Mouse (Mus musculus) gastrocnemius, postnatal 10 days (tissue): ENCODE measurements at regions not wholly inside any gene's neighbourhood (a gene's known extent, or its start where the extent isn't known, plus 50 kb on each side); places are given as distances from the start of the nearest gene placed in this dataset.

Experiments used
- DNase-seq: peaks from one replicate; pipeline ENCODE4 v3.0.0; 2021; ENCODE audit warnings: mixed read lengths

DNA sequence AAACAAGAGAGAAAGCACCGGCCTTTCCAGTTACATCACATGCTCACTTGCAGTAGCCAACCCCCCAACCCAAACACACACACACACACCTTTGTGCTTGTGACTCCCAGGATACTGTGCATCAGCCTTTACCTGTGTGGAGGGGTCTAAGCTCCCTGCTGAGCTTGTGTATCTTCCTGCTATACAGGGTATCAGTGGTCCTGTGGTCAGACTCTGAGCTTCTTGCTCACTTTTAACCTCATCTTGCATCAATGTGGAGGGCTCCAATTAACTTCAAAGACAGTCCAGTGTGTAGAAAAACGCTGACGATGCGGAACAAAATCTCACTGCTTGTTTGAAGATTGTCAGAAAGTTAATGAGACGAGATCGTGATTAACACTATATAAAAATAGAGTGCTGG lies 71.4 kb upstream of the Gypa start:
- no peak for DNase-seq

DNA sequence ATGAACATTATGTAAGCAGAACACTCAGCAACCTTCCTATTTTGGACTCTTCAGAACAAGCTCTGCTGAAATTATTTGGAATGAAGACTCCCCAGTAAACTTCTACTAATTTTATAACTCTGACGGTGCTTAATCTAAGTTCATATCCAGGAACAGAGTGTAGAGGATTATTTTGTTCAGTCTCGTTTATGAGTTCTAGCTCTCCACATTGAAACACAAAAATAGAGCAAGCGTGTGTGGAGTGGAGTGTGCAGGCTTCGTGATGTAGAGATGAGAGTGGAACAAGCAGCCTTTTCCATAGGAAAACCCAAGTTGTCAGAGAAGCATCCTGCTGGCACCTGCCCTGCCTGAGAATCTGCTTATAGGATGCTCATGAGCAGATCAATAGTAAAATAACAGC lies 77.5 kb upstream of the Gypa start:
- DNase-seq, result no peak

DNA sequence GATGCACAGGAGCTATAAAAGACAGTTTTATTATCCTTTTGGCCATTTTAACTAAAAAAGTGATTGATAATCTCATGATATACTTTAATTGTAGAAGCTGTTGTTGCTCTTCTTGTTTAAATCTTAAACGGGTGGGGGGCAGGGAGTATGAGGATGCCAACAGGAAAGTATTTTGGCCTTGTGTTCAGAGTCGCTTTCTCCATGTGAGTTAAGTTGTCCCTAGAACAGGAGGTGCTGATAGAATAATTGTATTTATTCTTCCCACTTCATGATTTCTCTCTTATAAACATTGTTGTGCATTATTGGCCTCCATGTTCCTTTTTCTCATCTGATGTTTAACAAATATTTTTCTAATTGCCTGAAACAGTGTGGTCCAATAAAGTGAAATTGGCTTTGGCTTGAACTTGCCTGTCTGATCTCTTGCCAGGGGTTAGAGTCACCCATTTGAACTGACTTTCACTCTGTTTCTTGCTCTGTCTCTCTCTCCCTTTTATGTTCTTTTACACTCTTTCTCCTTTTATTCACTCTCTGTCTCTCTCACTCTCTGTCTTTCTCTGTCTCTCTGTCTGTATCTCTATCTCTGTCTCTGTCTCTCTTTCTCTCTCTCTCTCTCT lies 93.9 kb upstream of the Gypa start:
- DNase-seq, result no peak

DNA sequence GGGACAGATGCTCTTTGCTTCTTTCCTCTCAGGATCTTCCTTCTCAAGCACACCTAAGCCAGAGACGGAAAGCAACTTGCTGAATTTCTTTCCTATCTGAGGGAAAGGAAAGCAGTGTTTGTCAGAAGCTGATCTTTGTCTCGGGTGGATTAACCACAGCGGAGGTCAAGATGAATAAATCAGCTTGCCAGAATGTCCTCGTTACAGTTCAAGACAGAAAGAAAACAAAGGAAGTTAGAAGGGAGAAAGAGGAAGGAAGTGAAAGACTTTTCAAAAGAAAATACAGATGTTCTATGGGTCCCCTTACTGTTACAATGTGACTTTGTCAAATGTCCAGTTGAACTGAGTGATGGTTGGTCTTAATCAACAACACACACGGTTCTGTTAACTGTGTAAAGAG lies 98.6 kb upstream of the Gypa start:
- DNase-seq, result no peak

DNA sequence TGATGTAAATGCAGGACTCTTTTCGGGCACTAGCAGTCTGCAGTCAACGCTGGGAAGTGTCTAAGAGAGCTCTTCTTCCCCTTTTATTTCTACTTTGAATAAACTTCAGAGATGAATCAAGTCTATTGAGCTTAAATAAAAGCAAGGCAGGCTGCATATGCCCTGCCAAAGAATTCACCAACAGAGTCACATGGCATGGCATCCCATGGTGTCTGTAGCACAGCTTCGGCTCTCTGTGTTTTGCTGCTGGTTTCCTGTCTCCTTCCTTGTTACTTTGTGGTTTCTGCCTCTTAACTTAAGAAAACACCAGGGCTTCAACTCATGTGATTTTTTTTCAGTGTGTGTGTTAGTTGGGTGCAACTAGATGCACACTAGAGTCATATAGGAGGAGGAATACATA lies 100.5 kb upstream of the Gypa start:
- DNase-seq, result no peak

DNA sequence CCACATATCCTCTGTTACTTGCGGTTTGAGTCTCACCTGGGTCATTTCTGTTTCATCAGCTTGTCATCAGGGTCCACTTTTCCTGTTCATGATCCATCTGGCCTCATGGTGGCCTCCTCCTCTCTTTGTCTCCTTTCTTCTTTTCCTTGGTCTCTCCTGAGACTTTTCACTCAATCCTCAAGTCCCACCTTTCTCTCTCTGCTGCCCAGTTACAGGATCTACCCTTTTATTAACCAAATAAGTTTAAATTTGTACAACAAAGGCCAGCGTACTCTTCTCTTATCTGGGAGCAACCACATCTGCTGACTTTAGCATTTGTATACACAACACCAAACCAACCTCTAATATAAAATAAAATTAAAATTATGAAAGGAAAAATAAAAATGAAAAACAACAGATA lies 124.4 kb upstream of the Gypa start:
- no peak for DNase-seq

DNA sequence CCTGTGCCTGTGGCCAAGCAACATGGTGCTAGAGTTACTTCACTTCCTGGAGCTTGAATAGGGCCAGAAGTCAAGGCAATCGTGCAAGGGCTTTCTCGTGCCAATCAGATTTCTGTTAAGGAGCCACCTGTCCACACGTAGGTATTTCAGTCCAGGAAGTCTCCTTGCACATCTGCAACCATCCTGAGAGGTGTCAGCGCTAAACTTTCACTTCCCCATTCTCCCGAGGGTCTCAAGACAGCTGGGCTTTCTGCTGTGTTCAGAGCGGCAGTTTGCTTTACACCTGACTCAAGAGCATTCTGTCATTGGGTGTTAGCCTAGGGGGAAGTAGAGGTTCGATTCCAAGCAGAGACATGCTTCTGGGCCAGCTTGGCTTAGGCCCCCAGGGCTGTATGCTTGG lies 129.5 kb upstream of the Gypa start:
- DNase-seq, result no peak

DNA sequence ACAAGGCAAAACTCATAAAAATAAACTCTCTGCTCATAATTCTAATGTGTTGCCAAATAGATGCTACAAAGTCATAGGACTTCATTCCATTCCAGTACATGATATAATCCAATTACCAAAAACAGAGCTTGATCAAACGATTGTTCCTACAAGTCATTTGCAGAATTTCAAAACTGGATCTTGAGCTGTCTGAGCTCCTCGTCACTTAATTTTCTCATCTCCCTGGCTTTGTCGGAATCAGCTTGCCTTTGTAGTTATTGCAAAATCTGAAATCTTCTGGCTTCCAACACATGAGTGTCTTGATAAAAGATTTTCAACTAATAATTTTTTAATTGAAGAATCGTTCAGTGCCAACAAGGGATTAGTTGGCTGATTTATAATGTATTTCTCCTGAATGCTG lies 150.3 kb upstream of the Gypa start:
- DNase-seq, result no peak

DNA sequence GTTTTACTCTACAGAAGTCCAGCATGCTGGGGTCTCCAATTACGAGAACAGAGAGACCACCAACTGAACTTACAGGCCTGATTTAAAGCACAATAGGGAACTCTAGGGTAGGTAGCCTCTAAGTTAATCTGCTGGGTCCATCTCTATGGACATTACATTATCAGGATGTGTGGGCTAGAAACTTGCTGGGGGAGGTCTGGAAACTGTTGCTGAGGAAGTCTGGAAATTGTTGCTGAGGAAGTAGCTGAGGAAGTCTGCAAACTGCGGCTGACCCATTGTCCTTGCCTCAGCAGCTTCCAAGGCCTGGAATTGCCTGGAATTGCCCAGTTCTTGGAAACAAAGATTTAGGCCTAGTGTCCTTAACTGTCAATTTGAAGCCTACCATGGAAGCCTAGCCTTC lies 155.7 kb upstream of the Gypa start:
- DNase-seq, result no peak

DNA sequence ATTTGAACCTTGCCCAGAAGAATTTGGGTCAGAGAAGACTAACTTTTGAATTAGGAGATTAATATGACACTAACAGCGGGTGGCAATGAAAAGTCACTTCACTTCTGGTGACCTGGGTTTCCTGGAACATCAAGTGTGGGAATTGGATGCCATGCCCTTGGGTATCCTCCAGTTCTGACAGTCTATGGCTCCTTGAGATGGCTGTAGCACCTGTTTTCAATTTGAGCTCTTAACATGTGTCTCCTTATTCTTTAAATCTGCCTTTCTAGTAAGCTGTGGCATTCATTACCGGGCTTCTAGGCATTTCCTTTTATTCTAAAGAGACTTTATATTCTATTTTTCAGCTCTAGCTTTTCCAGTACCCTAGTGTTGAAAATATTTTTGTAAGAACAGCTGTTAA lies 164.9 kb upstream of the Gypa start:
- DNase-seq, result no peak

DNA sequence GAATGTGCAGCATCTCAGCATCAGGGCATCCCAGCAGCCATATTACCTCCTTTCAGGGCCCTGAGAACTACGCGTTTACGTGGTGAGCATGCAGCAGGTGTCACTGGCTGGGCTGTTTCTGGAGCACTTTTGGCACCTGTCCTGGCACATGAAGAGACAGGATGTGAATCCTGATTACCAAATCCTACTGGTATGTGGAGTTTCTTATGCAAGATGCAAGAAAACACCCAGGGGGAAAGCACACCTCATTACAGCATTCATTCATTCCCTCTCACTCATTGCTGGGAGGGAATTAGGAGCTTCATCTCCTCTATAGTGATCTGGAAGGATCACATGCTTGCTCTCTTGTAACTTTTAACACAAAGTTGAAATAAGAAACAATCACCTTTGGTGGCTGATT lies 167.7 kb upstream of the Gypa start:
- no peak for DNase-seq

DNA sequence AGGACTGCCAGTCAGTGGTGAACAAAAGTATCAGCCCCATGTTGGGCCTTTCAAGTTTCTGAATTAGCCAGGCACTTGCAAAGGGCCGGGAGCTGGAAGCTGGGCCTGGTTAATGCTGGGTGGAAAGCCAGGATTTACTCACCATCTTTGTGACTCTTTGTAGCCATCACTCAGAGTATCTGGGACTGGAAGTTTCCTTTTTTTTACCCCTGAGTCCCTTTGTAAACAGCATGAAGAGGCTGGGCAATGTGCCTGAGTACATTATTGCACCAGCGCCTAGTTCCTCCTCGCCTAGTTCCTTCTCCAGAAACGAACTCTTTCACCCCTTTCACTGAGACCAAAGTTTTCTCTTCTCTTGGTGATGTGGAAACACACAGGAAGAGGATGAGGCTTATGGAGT lies 168.4 kb upstream of the Gypa start:
- no peak for DNase-seq

DNA sequence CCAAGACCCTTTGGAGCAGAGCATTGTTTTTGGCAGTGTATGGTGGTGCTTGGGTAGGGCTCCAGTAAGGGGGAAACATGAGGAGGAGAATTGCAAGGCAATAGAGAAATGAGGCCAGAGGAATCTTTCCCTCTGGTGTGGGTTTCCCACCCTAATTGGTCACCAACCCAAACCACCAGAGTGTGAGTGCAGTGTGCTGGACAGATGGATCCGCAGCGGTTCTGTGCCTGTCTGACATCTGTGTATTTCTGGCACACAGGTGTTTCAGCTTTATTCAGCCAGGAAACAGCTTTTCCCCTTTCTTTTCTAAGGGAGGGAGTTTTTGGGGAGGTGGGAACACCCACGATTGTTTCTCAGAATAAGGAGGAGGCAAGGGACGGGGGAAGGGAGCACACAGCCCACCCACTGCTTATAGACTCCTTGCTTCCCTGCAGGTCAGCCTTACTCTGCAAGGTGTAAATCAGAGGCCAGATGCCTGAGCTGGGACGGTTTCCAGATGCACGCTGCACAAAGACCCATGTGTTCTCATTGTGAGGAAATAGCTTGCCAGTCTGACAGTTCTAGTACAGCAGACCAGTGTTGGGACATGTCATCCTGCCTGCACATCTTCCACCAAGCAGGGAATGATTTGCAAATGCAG lies 175.2 kb upstream of the Gypa start:
- DNase-seq, result no peak

DNA sequence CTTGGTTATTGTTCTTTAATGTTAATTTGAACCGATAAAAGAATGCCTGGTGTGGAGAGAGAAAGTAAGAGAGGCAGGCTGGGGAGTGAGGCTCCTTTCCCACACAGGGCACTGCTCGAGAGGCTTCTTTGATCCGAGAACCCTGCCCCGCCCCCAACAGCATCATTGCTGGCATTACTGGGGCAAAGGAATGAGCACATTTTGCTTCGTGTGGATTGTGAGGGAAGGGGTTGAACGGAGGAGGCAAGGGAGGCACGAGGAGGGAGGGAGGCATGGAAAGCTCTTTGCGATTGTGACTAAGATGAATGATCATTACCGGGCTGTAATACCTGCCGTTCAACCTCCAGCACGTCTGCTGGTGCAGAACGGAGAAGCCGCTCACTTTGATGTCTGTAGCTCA lies 178.2 kb upstream of the Gypa start:
- peak; percentile 27 for DNase-seq

DNA sequence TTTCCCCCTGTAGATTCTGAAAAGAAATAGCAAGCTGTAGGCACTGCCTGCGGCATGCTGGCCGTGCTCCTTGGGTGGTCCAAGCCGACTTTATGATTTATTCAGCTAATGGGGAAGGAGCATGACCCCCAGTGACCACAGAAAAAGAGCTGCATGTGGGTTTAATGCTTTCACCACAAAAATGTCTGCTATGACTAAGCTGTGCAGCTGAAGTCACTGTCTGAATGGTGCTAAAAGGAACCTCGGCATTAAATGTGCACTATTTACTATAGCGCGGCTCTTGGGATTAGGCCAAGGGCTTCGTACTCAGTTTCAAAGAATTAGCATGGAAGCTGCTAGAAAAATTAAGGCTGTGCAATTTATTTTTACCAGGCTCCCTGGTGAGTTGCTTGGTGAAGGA lies 178.8 kb upstream of the Gypa start:
- no peak for DNase-seq

DNA sequence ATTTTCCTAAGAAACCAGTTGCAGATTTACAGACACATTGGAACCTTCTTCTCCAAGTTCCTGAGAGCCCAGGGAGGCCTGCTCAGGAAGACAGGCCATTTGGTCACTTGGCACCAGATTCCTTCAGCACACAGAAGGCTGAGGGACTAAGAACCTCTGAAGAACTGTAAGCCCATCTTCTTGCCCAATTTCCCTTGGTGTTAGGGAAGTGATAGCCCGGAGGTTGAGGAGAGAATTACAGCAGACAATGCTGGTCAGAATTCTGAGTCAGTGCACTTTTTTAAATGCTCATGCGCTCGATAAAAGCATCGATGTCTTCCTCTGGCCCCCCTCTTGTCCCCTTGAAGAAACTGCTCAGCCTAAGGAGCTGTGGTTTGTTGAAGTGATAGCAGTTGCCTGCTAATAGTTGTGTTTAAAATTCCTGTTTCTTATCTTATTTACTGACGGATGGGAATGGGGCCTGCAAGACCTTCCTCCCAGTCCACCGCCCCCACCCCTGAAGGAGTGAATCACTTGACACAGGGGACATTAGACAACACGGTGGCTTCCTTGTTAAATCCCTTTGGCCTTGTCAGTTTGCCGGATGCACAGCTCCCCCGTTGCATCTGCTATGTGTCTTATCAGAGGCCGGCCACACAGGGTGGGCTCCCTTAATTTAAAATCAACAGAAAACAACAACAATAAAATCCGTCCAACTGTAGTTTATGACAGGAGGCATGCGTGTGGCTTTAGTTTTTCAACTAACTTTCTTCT lies 179.5 kb upstream of the Gypa start:
- no peak for DNase-seq

DNA sequence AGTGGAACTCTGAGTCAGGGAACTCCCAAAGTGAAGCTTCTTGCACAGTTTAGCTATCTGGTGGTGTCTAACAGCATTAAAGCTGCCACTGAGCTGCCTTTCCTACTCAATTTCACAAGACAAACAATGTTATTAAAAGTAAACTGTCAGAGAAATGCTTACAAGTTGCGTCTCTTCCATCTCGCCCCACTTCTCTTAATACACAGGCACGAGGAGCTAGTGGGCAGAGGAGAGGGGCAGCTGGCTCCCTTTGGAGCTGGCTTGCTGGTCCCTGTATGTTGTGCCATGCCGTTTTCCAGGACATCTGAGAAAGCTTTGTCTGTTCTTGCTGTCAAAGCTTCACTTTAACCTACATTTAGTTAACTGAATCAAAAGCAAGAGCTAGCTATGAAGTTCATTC lies 185.8 kb upstream of the Gypa start:
- no peak for DNase-seq

DNA sequence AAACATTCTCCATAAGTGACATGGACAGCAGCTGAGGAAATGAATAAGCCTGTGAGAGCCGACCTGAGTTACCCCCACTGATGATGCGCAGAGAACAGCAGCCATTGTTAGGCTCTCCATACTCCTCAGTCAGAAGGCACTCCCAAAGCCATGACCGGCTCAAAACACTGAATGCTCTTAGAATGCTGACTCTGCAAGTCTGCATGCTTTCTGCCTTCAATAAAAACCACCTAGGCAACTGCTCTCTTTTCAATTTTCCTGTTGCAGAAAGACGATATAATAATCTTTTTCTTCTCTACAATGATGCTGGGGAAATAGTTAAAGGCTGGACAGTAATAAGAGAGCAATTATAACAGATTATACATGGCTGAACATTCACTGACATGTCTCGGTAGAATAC lies 195.0 kb upstream of the Gypa start:
- no peak for DNase-seq

DNA sequence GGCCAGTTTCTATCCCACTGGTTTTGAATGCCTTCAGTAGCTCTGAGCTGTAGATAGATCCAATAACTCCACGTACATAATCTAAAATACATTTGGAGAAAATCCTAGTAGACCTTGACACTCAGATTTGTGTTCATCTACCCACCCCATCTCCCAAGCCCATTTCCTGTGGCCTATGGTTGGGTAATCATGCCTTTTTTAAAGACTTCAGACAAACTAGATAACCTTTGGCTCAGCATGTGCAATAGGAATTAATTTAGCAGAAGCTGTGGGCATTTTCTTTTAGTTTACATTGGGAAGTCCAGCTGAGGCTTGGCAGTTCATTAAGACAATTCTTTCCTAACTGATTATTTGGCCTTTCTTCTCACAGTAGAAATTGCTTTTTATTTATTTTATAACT lies 203.3 kb upstream of the Gypa start:
- DNase-seq, result no peak

DNA sequence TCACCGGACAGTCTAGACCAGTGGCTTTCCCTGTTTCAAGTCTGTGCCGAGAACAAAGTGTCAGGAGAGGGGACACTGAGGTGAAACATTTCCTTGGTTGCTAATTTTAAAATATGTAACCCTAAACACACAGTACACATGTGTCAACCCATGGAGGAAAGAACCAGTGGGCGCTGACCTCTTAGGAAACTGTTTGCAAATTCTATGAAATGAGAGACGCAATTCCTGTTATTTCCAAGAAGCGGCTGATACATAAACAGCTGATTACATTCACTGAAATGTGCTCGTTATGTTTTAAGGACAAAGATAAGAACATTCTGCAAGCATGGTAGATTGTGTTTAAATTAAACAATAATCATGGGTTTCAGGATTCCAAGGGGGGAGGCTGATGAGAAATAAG lies 204.3 kb upstream of the Gypa start:
- no peak for DNase-seq

DNA sequence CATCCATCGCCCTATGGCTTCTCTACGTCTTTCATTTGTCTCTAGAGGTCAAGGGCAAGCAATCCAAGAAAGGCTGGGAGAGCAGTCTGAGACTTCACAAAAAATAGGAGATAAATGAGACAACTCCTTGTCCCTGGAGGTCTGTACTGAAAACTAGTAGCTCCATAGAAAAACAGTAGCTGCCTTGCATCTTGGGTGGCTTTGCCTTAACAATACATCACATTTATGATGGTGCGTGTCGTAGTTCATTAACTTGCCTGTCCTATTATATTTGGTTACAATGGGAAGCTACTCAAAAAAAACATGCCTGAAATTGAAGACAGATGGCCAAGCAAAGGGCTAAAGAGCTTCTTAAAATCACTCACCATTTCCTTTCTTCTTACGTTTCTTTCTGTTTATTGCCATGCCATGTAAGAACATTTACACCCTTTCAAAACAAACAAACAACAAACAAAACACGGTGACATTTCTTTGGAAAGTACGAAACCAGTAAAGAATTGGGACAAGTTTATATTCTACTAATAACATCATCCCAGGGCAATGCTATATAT lies 211.2 kb upstream of the Hhip start:
- DNase-seq, result no peak

DNA sequence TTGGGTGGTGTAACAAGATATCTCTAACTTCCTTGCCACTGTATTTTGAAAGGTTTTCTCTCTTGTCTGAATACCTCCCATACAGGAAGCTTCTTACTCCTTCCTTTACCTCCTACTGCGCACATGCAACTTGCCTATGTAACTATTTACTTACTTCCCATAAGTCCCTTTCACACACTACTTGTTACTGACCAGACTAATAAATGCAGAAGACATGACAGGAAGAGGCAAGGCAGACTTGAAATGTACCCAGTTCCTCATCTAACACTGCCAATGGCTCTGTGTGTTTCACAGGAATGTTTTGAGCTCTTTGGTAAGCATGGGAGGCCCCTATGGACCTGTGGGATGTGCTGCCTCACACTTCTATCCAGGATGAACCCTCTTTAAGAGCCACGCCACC lies 207.1 kb upstream of the Hhip start:
- no peak for DNase-seq

DNA sequence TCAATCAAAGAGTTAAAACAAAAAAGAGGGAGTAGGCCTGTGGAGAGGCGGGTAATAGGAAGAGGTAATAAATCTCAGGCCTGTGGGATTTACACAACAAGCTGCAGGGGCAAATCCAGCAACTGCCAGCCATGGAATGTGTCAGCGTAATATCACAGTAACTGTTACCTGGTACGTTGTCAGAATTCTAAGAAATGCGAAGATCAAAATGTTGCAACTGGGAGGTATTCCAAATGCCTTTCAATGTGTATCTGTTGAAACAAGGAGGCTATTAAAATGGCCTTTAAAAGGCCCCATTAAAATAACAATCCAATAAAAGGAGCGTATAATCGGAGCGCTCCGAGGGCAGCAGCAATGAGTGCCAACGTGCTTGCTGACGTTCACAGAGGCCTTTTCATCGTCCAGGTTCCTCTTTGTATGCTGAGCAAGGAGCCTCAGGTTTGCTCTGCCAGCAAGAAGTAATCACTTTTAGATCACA lies 205.7 kb upstream of the Hhip start:
- DNase-seq, result no peak

DNA sequence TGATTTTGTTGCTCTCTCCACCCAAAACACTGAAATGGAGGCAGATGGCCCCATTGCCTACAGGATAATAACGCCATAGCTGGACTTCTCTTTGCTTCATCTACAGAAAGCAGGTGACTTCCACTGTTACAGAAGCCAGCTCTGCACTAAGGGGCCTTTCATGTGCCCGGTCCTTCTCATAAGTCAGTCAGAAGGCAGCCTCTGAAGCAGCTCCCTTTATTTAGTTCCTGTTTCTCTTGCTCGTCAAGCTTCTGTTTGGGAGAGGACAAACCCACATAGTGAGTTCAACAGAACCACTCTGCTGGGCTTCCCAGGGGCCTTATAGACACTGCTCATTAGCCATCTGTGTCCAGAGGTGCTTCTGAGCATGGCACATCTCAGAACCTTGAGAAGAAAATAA lies 205.1 kb upstream of the Hhip start:
- no peak for DNase-seq
